Mouse (Mus musculus): ENCODE measurements around the gene Osm.

- TF ChIP-seq CTCF (conservative IDR thresholded peaks at IDR 0.05 in 1 of 2, IDR thresholded peaks at IDR 0.05 in 1 of 2; ENCODE audit: low read depth in 2 of 2, low read length in 2 of 2), result no peak
- no peak for TF ChIP-seq HCFC1 (IDR thresholded peaks at IDR 0.05; ENCODE audit: low read depth, low read length)
- no peak for TF ChIP-seq ZNF384 (IDR thresholded peaks at IDR 0.05; ENCODE audit: low read depth, low read length)
- TF ChIP-seq JUN (IDR thresholded peaks at IDR 0.05; ENCODE audit: insufficient read depth, low read depth, low read length), result no peak
These were observed 42.8 kb upstream of the Osm start for GRCm38 (mm10) chr11:4193420-4193819.
